ENCODE assay signal across 9 mouse cellular contexts in the genomic region with DNA sequence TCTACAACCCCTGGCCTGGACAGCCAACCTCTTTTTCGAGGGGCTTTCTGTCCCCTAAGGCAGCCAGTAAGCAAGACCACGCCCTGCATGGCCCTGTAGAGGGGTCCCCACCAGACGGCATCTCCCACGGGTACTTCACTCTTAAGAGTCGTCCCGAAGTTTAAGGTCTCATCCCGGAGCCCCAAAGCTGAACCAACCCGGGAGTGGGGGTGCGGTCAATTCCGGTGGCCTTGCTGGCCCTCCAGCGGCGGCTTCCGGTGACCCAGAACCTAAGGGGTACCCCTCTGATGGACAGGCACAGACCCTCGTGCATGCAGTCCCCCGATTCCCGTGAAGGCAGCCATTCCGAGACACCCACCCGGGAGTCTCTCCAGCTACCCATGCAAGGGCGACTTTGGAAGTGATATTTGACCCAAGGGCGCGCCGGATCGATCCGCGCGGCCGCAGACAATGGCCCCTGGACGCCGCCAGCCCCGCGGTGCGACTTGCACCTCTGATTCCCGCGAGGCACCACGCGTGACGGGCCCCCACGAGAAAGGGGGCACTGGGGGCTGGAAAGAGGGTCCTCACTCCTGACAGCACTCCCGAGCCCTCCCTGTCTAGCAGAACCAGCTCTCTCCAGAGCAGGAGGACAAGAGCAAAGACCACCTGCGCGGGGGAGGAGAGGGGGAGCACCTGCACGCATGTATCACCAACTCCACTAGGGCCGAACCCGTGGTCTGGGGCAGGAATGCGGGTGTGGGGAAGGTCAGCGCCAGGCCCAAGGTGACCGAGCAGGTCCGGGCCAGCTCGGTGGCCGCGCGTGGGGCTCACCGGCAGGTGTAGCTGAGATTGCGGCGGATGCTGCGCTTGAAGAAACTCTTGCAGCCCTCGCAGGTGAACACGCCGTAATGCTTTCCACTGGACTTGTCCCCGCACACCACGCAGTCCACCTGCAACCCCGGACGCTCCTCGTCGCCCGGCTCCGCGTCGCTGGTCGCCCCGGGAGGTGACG. TPM values are rescaled to one million over a fixed set of nuclear protein-coding genes. Genes with fewer than 3 reads are reported as not detected.
A peak's percentile ranks its signal among the peaks of the same experiment; 100 is the strongest.
DNase-seq lines count a peak whose midpoint lies in the region; ATAC-seq and TF ChIP-seq lines count a peak whose summit lies in the region.
"Had no signal": no experiment of that assay in that cellular context is flagged by ENCODE, and none has a peak within 500 bp of the region (broad histone marks: within the 10 kb centered on the region; RNA-seq: fewer than 3 reads in every experiment).

No protein-coding gene starts in this region.

- H3K4me3 ChIP-seq in gastrocnemius, adult 2 months: peak overlapping the region; percentile 92
- H3K4me3 ChIP-seq in bone marrow macrophage, adult 2 months (ENCODE audit: insufficient read depth, low read length): peak overlapping the region; percentile 78
- H3K4me3 ChIP-seq in heart, embryonic 16.5 days (ENCODE audit: low read length): peak overlapping the region; percentile 86
- H3K4me3 ChIP-seq in myocyte: peak overlapping the region; percentile 69

- H3K9me3 ChIP-seq in heart, embryonic 16.5 days (replicated peaks; ENCODE audit: control insufficient read depth, low read length): no peaks in the 10 kb centered on the region

- 0 out of 2 replicates have a peak, but pooled peaks cover 5% of the 10 kb centered on the region for H3K36me3 ChIP-seq in heart, embryonic 16.5 days (ENCODE audit: control insufficient read depth, insufficient read depth)
- H3K36me3 ChIP-seq in myocyte (ENCODE audit: control insufficient read depth, insufficient read depth): no peaks in the 10 kb centered on the region

- H3K27ac ChIP-seq in gastrocnemius, adult 2 months: peak overlapping the region; percentile 93
- H3K27ac ChIP-seq in bone marrow macrophage, adult 2 months (ENCODE audit: insufficient read depth, low read depth, low read length): no peak overlapping the region
- H3K27ac ChIP-seq in heart, embryonic 16.5 days (ENCODE audit: low read length): peak overlapping the region; percentile 89

- peak overlapping the region; percentile 91 for H3K4me2 ChIP-seq in heart, embryonic 16.5 days (ENCODE audit: low read depth, low read length)
- peak overlapping the region; percentile 81 for H3K4me2 ChIP-seq in myocyte (ENCODE audit: low read depth)

- no peak for TF ChIP-seq CTCF in gastrocnemius, adult 2 months (IDR thresholded peaks at IDR 0.05)
- TF ChIP-seq CTCF in bone marrow macrophage, adult 2 months (IDR thresholded peaks at IDR 0.05; ENCODE audit: low read depth, low read length): no peak

- no peak for TF ChIP-seq POLR2A in bone marrow macrophage, adult 2 months (IDR thresholded peaks at IDR 0.05; ENCODE audit: borderline replicate concordance, low read depth, low read length)
- TF ChIP-seq POLR2A in myocyte (IDR thresholded peaks at IDR 0.05; ENCODE audit: insufficient read length, low read depth): peak; percentile 17

- H3K4me1 ChIP-seq in bone marrow macrophage, adult 2 months (ENCODE audit: control insufficient read depth, insufficient read depth, low read length): peaks cover 11% of the 10 kb centered on the region
- H3K4me1 ChIP-seq in heart, embryonic 16.5 days (ENCODE audit: control insufficient read depth, insufficient read depth, low read length): peaks cover 32% of the 10 kb centered on the region

- H3K27me3 ChIP-seq in heart, embryonic 16.5 days (ENCODE audit: control insufficient read depth, insufficient read depth, low read length): no peaks in the 10 kb centered on the region
- H3K27me3 ChIP-seq in myocyte (ENCODE audit: control insufficient read depth, insufficient read depth, insufficient read length): no peaks in the 10 kb centered on the region
- H3K27me3 ChIP-seq: Patski had no signal

- peak overlapping the region; percentile 50 for H3ac ChIP-seq in myocyte (ENCODE audit: control insufficient read depth, insufficient read length)

- intact Hi-C loops in gastrocnemius, adult 2 months (cut with DNase I): no loop called here

- 2% methylated on average over 72 of the region's 72 CpGs for WGBS in heart, embryonic 16.5 days

- peak overlapping the region; percentile 93 for H3K9ac ChIP-seq in heart, embryonic 16.5 days (ENCODE audit: low read length)

- ATAC-seq in heart, embryonic 16.5 days (replicated peaks; ENCODE audit: extremely low read depth, insufficient read depth, low FRiP score): no peak
- ATAC-seq: Patski had no signal

- H3K79me2 ChIP-seq in myocyte (ENCODE audit: control insufficient read depth, insufficient read depth): peaks cover 19% of the 10 kb centered on the region

- DNase-seq in gastrocnemius, adult 2 months: peak; percentile 58
- no peak for DNase-seq in gastrocnemius, postnatal 25 days
- DNase-seq in kidney, postnatal 4 days: peak; percentile 59 to 70
- DNase-seq in layer of hippocampus, postnatal 36 days: no peak
- DNase-seq in urinary bladder, adult 2 months (ENCODE audit: low spot score): no peak

TF ChIP-seq in myocyte, 11 proteins besides CTCF, POLR2A, EP300 and RAD21:
- no peak for TF ChIP-seq CEBPB (IDR thresholded peaks at IDR 0.05; ENCODE audit: insufficient read depth, poor library complexity, severe bottlenecking)
- peak in 1 of 3 experiments; percentile 1 for TF ChIP-seq MYOD1 (IDR thresholded peaks at IDR 0.05; ENCODE audit: control insufficient read depth in 1 of 3, insufficient read length in 2 of 3, low read depth in 2 of 3)
- TF ChIP-seq POLR2AphosphoS2 (IDR thresholded peaks at IDR 0.05; ENCODE audit: insufficient read length, low read depth): peak; percentile 16
TF ChIP-seq in myocyte: peak in this region for 2.

RNA-seq across cellular contexts. Expression of gene Nr2f6, which starts 1.3 kb away (rescaled TPM):
- 10 to 100 TPM; 19.6 to 21.9 TPM for total RNA-seq in gastrocnemius, adult 2 months (2021)
- 10 to 100 TPM; 21.6 to 21.7 TPM for total RNA-seq in gastrocnemius, postnatal 25 days (2021)
- polyA plus RNA-seq in bone marrow macrophage, adult 2 months (2012; ENCODE audit: insufficient read depth, insufficient read length, missing spikeins): 20.2 and 23.9 TPM in 2 replicates
- 38.1 and 43.0 TPM in 2 replicates for polyA plus RNA-seq in heart, embryonic 16.5 days (2015; fragmentation: Nextera tagmentation; extraction: Ambion mirVana)
- polyA plus RNA-seq in myocyte (2012; fragmentation: generic; extraction: Trizol): 62.3 TPM
- 10 to 100 TPM; 42.6 to 47.1 TPM for total RNA-seq in layer of hippocampus, postnatal 36 days (2021)
- 65.7 and 75.0 TPM in 2 replicates for polyA plus RNA-seq in urinary bladder, adult 2 months (2012; rRNA removed)

RNA-seq across cellular contexts. Expression of gene Ocel1, which starts 9.4 kb away (rescaled TPM):
- 1 to 10 TPM; 6.0 to 8.4 TPM for total RNA-seq in gastrocnemius, adult 2 months (2021)
- 1 to 10 TPM; 6.9 to 8.0 TPM for total RNA-seq in gastrocnemius, postnatal 25 days (2021)
- polyA plus RNA-seq in bone marrow macrophage, adult 2 months (2012; ENCODE audit: insufficient read depth, insufficient read length, missing spikeins): 18.5 and 23.5 TPM in 2 replicates
- polyA plus RNA-seq in heart, embryonic 16.5 days (2015; fragmentation: Nextera tagmentation; extraction: Ambion mirVana): 5.7 and 6.2 TPM in 2 replicates
- 15.2 TPM for polyA plus RNA-seq in myocyte (2012; fragmentation: generic; extraction: Trizol)
- 10 to 100 TPM; 12.1 to 14.1 TPM for total RNA-seq in layer of hippocampus, postnatal 36 days (2021)
- polyA plus RNA-seq in urinary bladder, adult 2 months (2012; rRNA removed): 10.3 and 12.0 TPM in 2 replicates

RNA-seq across cellular contexts. Expression of gene Use1, which starts 13.8 kb away (rescaled TPM):
- 100 to 1,000 TPM in 1 of 2 experiments, 10 to 100 TPM in 1; 79.7 to 104 TPM for total RNA-seq in gastrocnemius, adult 2 months (2021)
- 10 to 100 TPM; 84.5 to 94.4 TPM for total RNA-seq in gastrocnemius, postnatal 25 days (2021)
- 131 and 149 TPM in 2 replicates for polyA plus RNA-seq in bone marrow macrophage, adult 2 months (2012; ENCODE audit: insufficient read depth, insufficient read length, missing spikeins)
- 77.2 and 82.0 TPM in 2 replicates for polyA plus RNA-seq in heart, embryonic 16.5 days (2015; fragmentation: Nextera tagmentation; extraction: Ambion mirVana)
- polyA plus RNA-seq in myocyte (2012; fragmentation: generic; extraction: Trizol): 180 TPM
- total RNA-seq in layer of hippocampus, postnatal 36 days (2021): 100 to 1,000 TPM; 105 to 108 TPM
- polyA plus RNA-seq in urinary bladder, adult 2 months (2012; rRNA removed): 218 and 244 TPM in 2 replicates

RNA-seq across cellular contexts. Expression of gene Ushbp1, which starts 15.1 kb away (rescaled TPM):
- total RNA-seq in gastrocnemius, adult 2 months (2021): 1 to 10 TPM; 6.4 to 9.3 TPM
- total RNA-seq in gastrocnemius, postnatal 25 days (2021): 1 to 10 TPM; 5.5 to 9.9 TPM
- 0.21 TPM in 1 of 2 replicates, not detected in the other for polyA plus RNA-seq in bone marrow macrophage, adult 2 months (2012; ENCODE audit: insufficient read depth, insufficient read length, missing spikeins)
- polyA plus RNA-seq in heart, embryonic 16.5 days (2015; fragmentation: Nextera tagmentation; extraction: Ambion mirVana): 20.6 and 24.4 TPM in 2 replicates
- polyA plus RNA-seq in myocyte (2012; fragmentation: generic; extraction: Trizol): 0.02 TPM
- total RNA-seq in layer of hippocampus, postnatal 36 days (2021): 1 to 10 TPM; 3.6 to 5.1 TPM
- polyA plus RNA-seq in urinary bladder, adult 2 months (2012; rRNA removed): 22.0 and 23.9 TPM in 2 replicates

RNA-seq across cellular contexts. Expression of gene Babam1, which starts 16.2 kb away (rescaled TPM):
- 10 to 100 TPM; 60.8 to 69.6 TPM for total RNA-seq in gastrocnemius, adult 2 months (2021)
- 10 to 100 TPM; 59.2 to 71.2 TPM for total RNA-seq in gastrocnemius, postnatal 25 days (2021)
- 75.8 and 89.1 TPM in 2 replicates for polyA plus RNA-seq in bone marrow macrophage, adult 2 months (2012; ENCODE audit: insufficient read depth, insufficient read length, missing spikeins)
- 86.4 and 88.8 TPM in 2 replicates for polyA plus RNA-seq in heart, embryonic 16.5 days (2015; fragmentation: Nextera tagmentation; extraction: Ambion mirVana)
- polyA plus RNA-seq in myocyte (2012; fragmentation: generic; extraction: Trizol): 108 TPM
- total RNA-seq in layer of hippocampus, postnatal 36 days (2021): 10 to 100 TPM; 92.1 to 93.4 TPM
- 87.3 and 92.4 TPM in 2 replicates for polyA plus RNA-seq in urinary bladder, adult 2 months (2012; rRNA removed)

Comparison
In these comparisons a context has a peak if more than half of its experiments do, and no peak if none do; other contexts are left out.
1. DNase-seq: peak in gastrocnemius, adult 2 months (single experiment) and kidney, postnatal 4 days (2 of 2); none in gastrocnemius, postnatal 25 days (single experiment), layer of hippocampus, postnatal 36 days (0 of 2) and urinary bladder, adult 2 months (single experiment).
2. Peak in every context shown above with its lines, with median percentiles within 50 percentile points of each other: H3K4me3 ChIP-seq.